Mouse (Mus musculus) E14TG2a.4 (cell line): ENCODE data around the gene Wdfy1.

Source experiments
- H3K27me3 ChIP-seq: 2 replicates; pipeline ENCODE4 v1.6.1; 2014; ENCODE audit warnings: low read length, control low read depth; ENCODE audit not compliant: insufficient read depth
- H3K36me3 ChIP-seq: 2 replicates; pipeline ENCODE4 v1.6.1; 2014; ENCODE audit warnings: low read length, control low read depth; ENCODE audit not compliant: insufficient read depth
- H3K4me1 ChIP-seq: replicated peaks from 2 replicates; pipeline ENCODE4 v1.6.1; 2014; ENCODE audit warnings: low read depth, low read length, control low read depth
- H3K4me3 ChIP-seq: replicated peaks from 2 replicates; pipeline ENCODE4 v1.5.1; 2014; ENCODE audit warnings: mild to moderate bottlenecking, low read length
- H3K9me3 ChIP-seq: 2 replicates; pipeline ENCODE4 v1.6.1; 2014; ENCODE audit warnings: low read length, control low read depth
- CTCF ChIP-seq: conservative IDR thresholded peaks from 2 replicates; pipeline ENCODE4 v1.5.1; 2014; ENCODE audit warnings: low read length
- NANOG ChIP-seq: IDR thresholded peaks from 2 replicates; pipeline ENCODE4 v1.6.1; 2014; ENCODE audit warnings: borderline replicate concordance, low read length, mixed read lengths
- POU5F1 ChIP-seq: IDR thresholded peaks from 2 replicates; pipeline ENCODE4 v1.6.1; 2014; ENCODE audit warnings: low read length, borderline replicate concordance

The Wdfy1 gene

GRCm38 (mm10) chr1:79775927-79776458 lies at the start of gene Wdfy1, which contains the start of gene Mrpl44:
Gene Wdfy1 (minus strand): TSS chr1:79776143.
Gene Mrpl44 (plus strand): TSS chr1:79776018.
- Histone ChIP-seq H3K36me3 (peaks cover 34% of the 10 kb centered on the region), H3K4me1 (peaks cover 14% of the 10 kb centered on the region), H3K9me3 (no peaks in the 10 kb centered on the region), H3K27me3 (no peaks in the 10 kb centered on the region), H3K4me3 (peak within 1 kb of the TSS; percentile 96)
- peak; percentile 59; the same call in 1 of the 2 replicates for TF ChIP-seq POU5F1
- no peak for TF ChIP-seq CTCF
- TF ChIP-seq NANOG, result no peak

- no peaks in the 10 kb centered on the region for H3K27me3 ChIP-seq
- H3K9me3 ChIP-seq, result no peaks in the 10 kb centered on the region
- TF ChIP-seq CTCF (no peak), NANOG (no peak), POU5F1 (no peak)
- no peaks in the 10 kb centered on the region for H3K36me3 ChIP-seq
- H3K4me3 ChIP-seq, result no peak overlapping the region
- H3K4me1 ChIP-seq, result no peaks in the 10 kb centered on the region
These were observed 48.1 kb upstream of the Wdfy1 start for GRCm38 (mm10) chr1:79823951-79824633.

GRCm38 (mm10) chr1:79822806-79823525 lies 47.0 kb upstream of the Wdfy1 start:
- Histone ChIP-seq H3K36me3 (no peaks in the 10 kb centered on the region), H3K9me3 (no peaks in the 10 kb centered on the region), H3K27me3 (no peaks in the 10 kb centered on the region), H3K4me1 (no peaks in the 10 kb centered on the region), H3K4me3 (no peak overlapping the region)
- TF ChIP-seq POU5F1 (no peak), NANOG (no peak), CTCF (no peak)

- H3K4me1 ChIP-seq, result no peaks in the 10 kb centered on the region
- peaks cover 3% of the 10 kb centered on the region; the same call in 1 of the 2 replicates for H3K36me3 ChIP-seq
- no peaks in the 10 kb centered on the region for H3K27me3 ChIP-seq
- H3K4me3 ChIP-seq, result no peak overlapping the region
- no peaks in the 10 kb centered on the region for H3K9me3 ChIP-seq
- TF ChIP-seq NANOG (no peak), CTCF (no peak), POU5F1 (no peak)
These were observed 43.4 kb upstream of the Wdfy1 start for GRCm38 (mm10) chr1:79819296-79819879.

- no peaks in the 10 kb centered on the region for H3K4me1 ChIP-seq
- peaks cover 3% of the 10 kb centered on the region; the same call in 1 of the 2 replicates for H3K36me3 ChIP-seq
- no peak overlapping the region for H3K4me3 ChIP-seq
- no peaks in the 10 kb centered on the region for H3K9me3 ChIP-seq
- no peaks in the 10 kb centered on the region for H3K27me3 ChIP-seq
- TF ChIP-seq POU5F1 (no peak), CTCF (no peak), NANOG (no peak)
These were observed 39.5 kb upstream of the Wdfy1 start for GRCm38 (mm10) chr1:79815446-79815845.

- Histone ChIP-seq H3K9me3 (no peaks in the 10 kb centered on the region), H3K36me3 (no peaks in the 10 kb centered on the region), H3K27me3 (no peaks in the 10 kb centered on the region), H3K4me3 (no peak overlapping the region), H3K4me1 (no peaks in the 10 kb centered on the region)
- no peak for TF ChIP-seq POU5F1
- no peak for TF ChIP-seq CTCF
- TF ChIP-seq NANOG, result no peak
These were observed 33.5 kb upstream of the Wdfy1 start for GRCm38 (mm10) chr1:79809447-79809846.

- Histone ChIP-seq H3K4me1 (no peaks in the 10 kb centered on the region), H3K27me3 (no peaks in the 10 kb centered on the region), H3K4me3 (no peak overlapping the region), H3K36me3 (peaks cover 3% of the 10 kb centered on the region; the same call in 1 of the 2 replicates), H3K9me3 (no peaks in the 10 kb centered on the region)
- no peak for TF ChIP-seq POU5F1
- no peak for TF ChIP-seq CTCF
- TF ChIP-seq NANOG, result no peak
These were observed 30.9 kb upstream of the Wdfy1 start for GRCm38 (mm10) chr1:79806865-79807264.

GRCm38 (mm10) chr1:79803614-79804013 lies 27.7 kb upstream of the Wdfy1 start:
- TF ChIP-seq CTCF, result no peak
- Histone ChIP-seq H3K36me3 (peaks cover 3% of the 10 kb centered on the region; the same call in 1 of the 2 replicates), H3K4me3 (no peak overlapping the region), H3K27me3 (no peaks in the 10 kb centered on the region), H3K4me1 (no peaks in the 10 kb centered on the region), H3K9me3 (no peaks in the 10 kb centered on the region)
